9 mouse cellular contexts compared by ENCODE assay signal in the genomic region with DNA sequence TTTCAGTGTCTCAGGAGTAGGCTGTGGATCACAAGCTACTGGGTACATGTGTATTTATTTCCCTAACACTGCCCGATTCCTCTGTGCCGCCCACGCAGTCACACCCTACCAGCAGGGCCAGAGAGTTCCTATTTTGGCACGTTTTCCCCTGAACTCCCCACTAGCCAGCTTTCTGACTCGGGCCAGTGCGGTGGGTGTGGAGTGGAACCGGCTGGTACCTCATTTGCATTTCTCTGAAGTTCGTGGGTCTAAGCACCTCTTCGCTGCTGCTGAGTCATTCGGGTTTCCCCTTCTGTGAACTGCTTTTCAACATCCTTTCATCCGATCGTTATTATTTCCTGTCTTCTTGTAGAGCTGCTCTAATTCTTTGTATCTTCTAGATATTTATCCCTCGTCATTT. TPM values are rescaled to one million over a fixed set of nuclear protein-coding genes. Genes with fewer than 3 reads are reported as not detected.
DNase-seq lines count a peak whose midpoint lies in the region; ATAC-seq and TF ChIP-seq lines count a peak whose summit lies in the region.
"Had no signal": no experiment of that assay in that cellular context is flagged by ENCODE, and none has a peak within 500 bp of the region (broad histone marks: within the 10 kb centered on the region; RNA-seq: fewer than 3 reads in every experiment).

No protein-coding gene starts in this region.

- DNase-seq in heart, adult 11 months, result peak; percentile 98
- DNase-seq in CH12.LX (ENCODE audit: extremely low read depth), result peak; percentile 90
- DNase-seq in heart, postnatal 25 days (ENCODE audit: low spot score), result peak; percentile 21
- no peak for DNase-seq in kidney, postnatal 36 days

- no peak overlapping the region for H3K4me3 ChIP-seq in heart, embryonic 11.5 days (ENCODE audit: low read depth, low read length)
- H3K4me3 ChIP-seq in CH12.LX (replicated peaks in 1 of 3; ENCODE audit: low read depth in 2 of 3, low read length in 2 of 3, poor library complexity in 1 of 3), result peak overlapping the region in 1 of 3 experiments; percentile 26
- H3K4me3 ChIP-seq in myocyte, result no peak overlapping the region
- no peak overlapping the region for H3K4me3 ChIP-seq in hindbrain, embryonic 13.5 days
- no peak overlapping the region for H3K4me3 ChIP-seq in forebrain, embryonic 13.5 days
- H3K4me3 ChIP-seq: embryonic facial prominence, embryonic 15.5 days had no signal

- H3K79me2 ChIP-seq in CH12.LX (replicated peaks; ENCODE audit: control insufficient read depth, extremely low read depth, insufficient read depth, poor library complexity, severe bottlenecking) (no peaks in the 10 kb centered on the region), myocyte (ENCODE audit: control insufficient read depth, insufficient read depth) (no peaks in the 10 kb centered on the region)

- TF ChIP-seq POLR2A in CH12.LX (IDR thresholded peaks at IDR 0.05; ENCODE audit: low read depth, low read length) (peak; percentile 40; the same call in 1 of the 2 replicates), myocyte (IDR thresholded peaks at IDR 0.05; ENCODE audit: insufficient read length, low read depth) (no peak)

- no peak overlapping the region for H3K4me2 ChIP-seq in heart, embryonic 11.5 days
- H3K4me2 ChIP-seq in CH12.LX (ENCODE audit: insufficient read depth, low read depth, poor library complexity, severe bottlenecking) (peak overlapping the region; percentile 78; the same call in 1 of the 2 replicates), myocyte (ENCODE audit: low read depth) (peak overlapping the region; percentile 81)
- no peak overlapping the region for H3K4me2 ChIP-seq in hindbrain, embryonic 13.5 days
- H3K4me2 ChIP-seq in forebrain, embryonic 13.5 days, result no peak overlapping the region
- H3K4me2 ChIP-seq: embryonic facial prominence, embryonic 15.5 days had no signal

- no peaks in the 10 kb centered on the region for H3K27me3 ChIP-seq in heart, embryonic 11.5 days (ENCODE audit: control insufficient read depth, insufficient read depth, low read length)
- no peaks in the 10 kb centered on the region for H3K27me3 ChIP-seq in CH12.LX (replicated peaks)
- H3K27me3 ChIP-seq in myocyte (ENCODE audit: control insufficient read depth, insufficient read depth, insufficient read length), result no peaks in the 10 kb centered on the region
- H3K27me3 ChIP-seq in hindbrain, embryonic 13.5 days, result no peaks in the 10 kb centered on the region
- H3K27me3 ChIP-seq in forebrain, embryonic 13.5 days, result no peaks in the 10 kb centered on the region
- H3K27me3 ChIP-seq: embryonic facial prominence, embryonic 15.5 days had no signal

- H3ac ChIP-seq in myocyte (ENCODE audit: control insufficient read depth, insufficient read length), result no peak overlapping the region

- TF ChIP-seq RAD21 in CH12.LX (IDR thresholded peaks at IDR 0.05; ENCODE audit: low read depth, low read length), result no peak; the same call in 1 of the 2 replicates

- H3K4me1 ChIP-seq in heart, embryonic 11.5 days (ENCODE audit: control insufficient read depth, insufficient read depth, low read length), result no peaks in the 10 kb centered on the region
- peaks cover 49 to 88% of the 10 kb centered on the region in 2 experiments for H3K4me1 ChIP-seq in CH12.LX (ENCODE audit: control insufficient read depth in 1 of 2, insufficient read depth in 2 of 2)
- no peaks in the 10 kb centered on the region for H3K4me1 ChIP-seq in hindbrain, embryonic 13.5 days (replicated peaks)
- H3K4me1 ChIP-seq in forebrain, embryonic 13.5 days, result no peaks in the 10 kb centered on the region
- H3K4me1 ChIP-seq: embryonic facial prominence, embryonic 15.5 days had no signal

- no peak for ATAC-seq in heart, embryonic 11.5 days (replicated peaks; ENCODE audit: insufficient number of reproducible peaks, low FRiP score, low TSS enrichment)
- no peak for ATAC-seq in hindbrain, embryonic 13.5 days (ENCODE audit: low FRiP score)
- no peak for ATAC-seq in forebrain, embryonic 13.5 days

- H3K27ac ChIP-seq in heart, embryonic 11.5 days (ENCODE audit: low read depth, low read length), result no peak overlapping the region
- H3K27ac ChIP-seq in CH12.LX (ENCODE audit: insufficient read depth, low read depth), result peak overlapping the region; percentile 80
- no peak overlapping the region for H3K27ac ChIP-seq in hindbrain, embryonic 13.5 days
- no peak overlapping the region for H3K27ac ChIP-seq in forebrain, embryonic 13.5 days
- H3K27ac ChIP-seq: embryonic facial prominence, embryonic 15.5 days had no signal

- no peaks in the 10 kb centered on the region for H3K9me3 ChIP-seq in heart, embryonic 11.5 days (replicated peaks; ENCODE audit: control insufficient read depth, low read length)
- no peaks in the 10 kb centered on the region for H3K9me3 ChIP-seq in CH12.LX (replicated peaks; ENCODE audit: low read length)
- no peaks in the 10 kb centered on the region for H3K9me3 ChIP-seq in hindbrain, embryonic 13.5 days
- H3K9me3 ChIP-seq in forebrain, embryonic 13.5 days (replicated peaks), result no peaks in the 10 kb centered on the region
- H3K9me3 ChIP-seq: embryonic facial prominence, embryonic 15.5 days had no signal

- no peak for TF ChIP-seq CTCF in CH12.LX (conservative IDR thresholded peaks at IDR 0.05 in 1 of 2, IDR thresholded peaks at IDR 0.05 in 1 of 2; ENCODE audit: low read depth in 2 of 2, low read length in 2 of 2)

- intact Hi-C loops in heart, postnatal 25 days (cut with DNase I), result no loop called here

- peak; percentile 84 for TF ChIP-seq EP300 in CH12.LX (IDR thresholded peaks at IDR 0.05; ENCODE audit: low read length)

- WGBS in heart, embryonic 11.5 days (ENCODE audit: insufficient replicate concordance), result 47% methylated on average over 13 of the region's 13 CpGs
- WGBS in hindbrain, embryonic 13.5 days, result 64% methylated on average over 13 of the region's 13 CpGs
- WGBS in forebrain, embryonic 13.5 days, result 48% methylated on average over 13 of the region's 13 CpGs

- dilution Hi-C loops in CH12.LX (cut with MboI; ENCODE audit: extremely low pct_ligation_motif_present, extremely low pct_unique_long_range_greater_than_20kb, low sequenced_read_pairs), result no loop called here

- H3K9ac ChIP-seq in heart, embryonic 11.5 days (ENCODE audit: low read depth, low read length), result no peak overlapping the region
- H3K9ac ChIP-seq in CH12.LX (ENCODE audit: insufficient read depth, low read depth), result peak overlapping the region; percentile 53; the same call in 1 of the 2 replicates
- no peak overlapping the region for H3K9ac ChIP-seq in hindbrain, embryonic 13.5 days
- H3K9ac ChIP-seq in forebrain, embryonic 13.5 days, result no peak overlapping the region
- H3K9ac ChIP-seq: embryonic facial prominence, embryonic 15.5 days had no signal

- no peaks in the 10 kb centered on the region for H3K36me3 ChIP-seq in heart, embryonic 11.5 days (ENCODE audit: control insufficient read depth, insufficient read depth, low read length)
- H3K36me3 ChIP-seq in CH12.LX (replicated peaks in 1 of 2; ENCODE audit: control insufficient read depth in 1 of 2, insufficient read depth in 1 of 2, low read length in 1 of 2) (no peaks in the 10 kb centered on the region), myocyte (ENCODE audit: control insufficient read depth, insufficient read depth) (no peaks in the 10 kb centered on the region)
- H3K36me3 ChIP-seq in hindbrain, embryonic 13.5 days, result no peaks in the 10 kb centered on the region
- no peaks in the 10 kb centered on the region for H3K36me3 ChIP-seq in forebrain, embryonic 13.5 days (ENCODE audit: poor library complexity, severe bottlenecking)
- H3K36me3 ChIP-seq: embryonic facial prominence, embryonic 15.5 days had no signal

- in situ Hi-C loops in CH12.LX (cut with MboI; ENCODE audit: low pct_ligation_motif_present, low pct_unique_long_range_greater_than_20kb, low sequenced_read_pairs), result no loop called here

TF ChIP-seq in CH12.LX, 34 proteins besides CTCF, POLR2A, EP300 and RAD21 (continues in another document):
- TF ChIP-seq MAX (IDR thresholded peaks at IDR 0.05; ENCODE audit: low read length), result peak; percentile 76
- TF ChIP-seq MXI1 (IDR thresholded peaks at IDR 0.05; ENCODE audit: low read depth, low read length), result peak; percentile 84
- no peak for TF ChIP-seq E2F4 (IDR thresholded peaks at IDR 0.05; ENCODE audit: insufficient replicate concordance, low read depth, low read length)
- no peak for TF ChIP-seq ZMIZ1 (IDR thresholded peaks at IDR 0.05; ENCODE audit: low read depth, low read length)
- TF ChIP-seq CHD1 (IDR thresholded peaks at IDR 0.05; ENCODE audit: low read depth, low read length), result peak; percentile 69; the same call in 1 of the 2 replicates
- TF ChIP-seq IRF4 (IDR thresholded peaks at IDR 0.05; ENCODE audit: low read depth, low read length), result peak; percentile 81

TF ChIP-seq in myocyte, 11 proteins besides CTCF, POLR2A, EP300 and RAD21:
- no peak for TF ChIP-seq USF1 (IDR thresholded peaks at IDR 0.05; ENCODE audit: low read depth)
- TF ChIP-seq REST (IDR thresholded peaks at IDR 0.05; ENCODE audit: insufficient read depth, insufficient read length), result no peak
- no peak for TF ChIP-seq MAX (IDR thresholded peaks at IDR 0.05; ENCODE audit: low read depth)
- no peak for TF ChIP-seq TCF3 (IDR thresholded peaks at IDR 0.05; ENCODE audit: insufficient read length, low read depth)
- no peak for TF ChIP-seq CEBPB (IDR thresholded peaks at IDR 0.05; ENCODE audit: insufficient read depth, poor library complexity, severe bottlenecking)

RNA-seq across cellular contexts. Expression of a gene that starts 7.7 kb away (rescaled TPM):
- polyA plus RNA-seq in heart, embryonic 11.5 days (2014; fragmentation: Nextera tagmentation; extraction: Ambion mirVana), result 2.3 and 3.8 TPM in 2 replicates
- 14.9 and 16.7 TPM in 2 replicates for total RNA-seq in CH12.LX (2012; rRNA removed)
- total RNA-seq in CH12.LX (2014; rRNA removed), result 10.7 and 11.4 TPM in 2 replicates
- 18.8 and 21.6 TPM in 2 replicates for polyA plus RNA-seq in CH12.LX (2012; ENCODE audit: insufficient read length, low read depth)
- 1 to 10 TPM; 5.3 to 5.5 TPM for total RNA-seq in heart, postnatal 25 days (2021)
- 9.7 TPM for polyA plus RNA-seq in myocyte (2012; fragmentation: generic; extraction: Trizol)
- polyA plus RNA-seq in hindbrain, embryonic 13.5 days (2015; fragmentation: Nextera tagmentation; extraction: Ambion mirVana), result 3.2 and 4.1 TPM in 2 replicates
- 1.6 and 1.8 TPM in 2 replicates for polyA plus RNA-seq in forebrain, embryonic 13.5 days (2015; fragmentation: Nextera tagmentation; extraction: Ambion mirVana)

RNA-seq across cellular contexts. Expression of a gene that starts 59.6 kb away (rescaled TPM):
- polyA plus RNA-seq in heart, embryonic 11.5 days (2014; fragmentation: Nextera tagmentation; extraction: Ambion mirVana), result 10.5 and 12.0 TPM in 2 replicates
- total RNA-seq in CH12.LX (2012; rRNA removed) (9.7 and 10.8 TPM in 2 replicates), CH12.LX (2014; rRNA removed) (8.2 and 9.8 TPM in 2 replicates)
- polyA plus RNA-seq in CH12.LX (2012; ENCODE audit: insufficient read length, low read depth) (9.4 and 9.6 TPM in 2 replicates), myocyte (2012; fragmentation: generic; extraction: Trizol) (20.0 TPM)
- total RNA-seq in heart, postnatal 25 days (2021), result 10 to 100 TPM; 61.5 to 64.3 TPM
- 8.7 and 9.2 TPM in 2 replicates for polyA plus RNA-seq in hindbrain, embryonic 13.5 days (2015; fragmentation: Nextera tagmentation; extraction: Ambion mirVana)
- polyA plus RNA-seq in forebrain, embryonic 13.5 days (2015; fragmentation: Nextera tagmentation; extraction: Ambion mirVana), result 7.7 and 7.8 TPM in 2 replicates

Comparison
In these comparisons a context has a peak if more than half of its experiments do, and no peak if none do; other contexts are left out.
1. DNase-seq: peak in heart, adult 11 months (single experiment), CH12.LX (single experiment) and heart, postnatal 25 days (single experiment); none in kidney, postnatal 36 days (0 of 2).
2. H3K4me2 ChIP-seq: peak in CH12.LX (single experiment) and myocyte (single experiment); none in heart, embryonic 11.5 days (single experiment), hindbrain, embryonic 13.5 days (single experiment) and forebrain, embryonic 13.5 days (single experiment).